Mouse (Mus musculus) neural tube, embryonic 12.5 days (tissue): Measurements from ENCODE around the gene Olfr806. TPM values are rescaled to one million over a fixed set of nuclear protein-coding genes. Genes with fewer than 3 reads are reported as not detected.

Experiments
- ATAC-seq: fragments of 200-750 bp; cut with Nextera tagmentation; 2 replicates; pipeline ENCODE4 v1.8.0; 2017; ENCODE audit warnings: low read depth, mild to moderate bottlenecking, moderate TSS enrichment, moderate library complexity; ENCODE audit not compliant: low FRiP score
- H3K27ac ChIP-seq: fragments of 300-500 bp; sonication (generic); 2 replicates; pipeline ENCODE4 v1.5.1; 2016
- H3K27me3 ChIP-seq: fragments of 300-500 bp; sonication (generic); replicated peaks from 2 replicates; pipeline ENCODE4 v1.6.1; 2016; ENCODE audit warnings: mild to moderate bottlenecking
- H3K36me3 ChIP-seq: fragments of 300-500 bp; sonication (generic); 2 replicates; pipeline ENCODE4 v1.6.1; 2016; ENCODE audit warnings: mild to moderate bottlenecking
- H3K4me1 ChIP-seq: fragments of 300-500 bp; sonication (generic); 2 replicates; pipeline ENCODE4 v1.6.1; 2016
- H3K4me2 ChIP-seq: fragments of 300-500 bp; sonication (generic); replicated peaks from 2 replicates; pipeline ENCODE4 v1.6.1; 2016; ENCODE audit warnings: mild to moderate bottlenecking
- H3K4me3 ChIP-seq: fragments of 300-500 bp; sonication (generic); 2 replicates; pipeline ENCODE4 v1.5.1; 2016
- H3K9ac ChIP-seq: fragments of 300-500 bp; sonication (generic); 2 replicates; pipeline ENCODE4 v1.6.1; 2016; ENCODE audit warnings: mild to moderate bottlenecking
- H3K9me3 ChIP-seq: fragments of 300-500 bp; sonication (generic); 2 replicates; pipeline ENCODE4 v1.6.1; 2016; ENCODE audit warnings: mild to moderate bottlenecking
- WGBS: fragments of 180-500 bp; shearing (Covaris S2); methylation state at CpG from one replicate; pipeline ENCODE4 v1.1.7; 2016; 5-methylcytosine and 5-hydroxymethylcytosine counted together
- microRNA-seq: library from miRNA; unstranded; fragments of <30 nt; microRNA quantifications from one replicate; pipeline ENCODE4, GENCODE M21; 2017
- polyA plus RNA-seq: library from polyadenylated mRNA; unstranded; fragments of >200 nt; fragmentation: Nextera tagmentation; extraction: Ambion mirVana; gene quantifications from 2 replicates; pipeline ENCODE4 v1.2.1, GENCODE M21; 2016

Olfr806 gene
- not detected in 2 replicates for polyA plus RNA-seq

GRCm38 (mm10) chr10:129741821-129742220 lies at the start of gene Olfr806:
Olfr806 (minus strand) TSS chr10:129741921.
- Histone ChIP-seq H3K9me3 (no peaks in the 10 kb centered on the region), H3K4me1 (no peaks in the 10 kb centered on the region), H3K4me3 (no peak within 1 kb of the TSS), H3K36me3 (no peaks in the 10 kb centered on the region), H3K27me3 (no peaks in the 10 kb centered on the region), H3K9ac (no peak within 1 kb of the TSS), H3K27ac (no peak within 1 kb of the TSS), H3K4me2 (no peak within 1 kb of the TSS)
- no peak for ATAC-seq

- Histone ChIP-seq H3K9ac (no peak overlapping the region), H3K4me3 (no peak overlapping the region), H3K4me2 (no peak overlapping the region), H3K27me3 (no peaks in the 10 kb centered on the region), H3K9me3 (no peaks in the 10 kb centered on the region), H3K36me3 (no peaks in the 10 kb centered on the region), H3K27ac (no peak overlapping the region), H3K4me1 (no peaks in the 10 kb centered on the region)
- no peak for ATAC-seq
These were observed 36.4 kb upstream of the Olfr806 start for GRCm38 (mm10) chr10:129778123-129778522.

- Histone ChIP-seq H3K4me1 (no peaks in the 10 kb centered on the region), H3K27me3 (no peaks in the 10 kb centered on the region), H3K36me3 (no peaks in the 10 kb centered on the region), H3K4me3 (no peak within 1 kb of the TSS), H3K9me3 (no peaks in the 10 kb centered on the region), H3K27ac (no peak within 1 kb of the TSS), H3K9ac (no peak within 1 kb of the TSS), H3K4me2 (no peak within 1 kb of the TSS)
- ATAC-seq = no peak
These were observed 32.6 kb upstream of the Olfr806 start, which contains the start of gene Olfr809 for GRCm38 (mm10) chr10:129774338-129774737. Olfr809 (plus strand) TSS chr10:129774638.

- Histone ChIP-seq H3K9ac (no peak within 1 kb of the TSS), H3K36me3 (no peaks in the 10 kb centered on the region), H3K4me1 (no peaks in the 10 kb centered on the region), H3K27ac (no peak within 1 kb of the TSS), H3K4me2 (no peak within 1 kb of the TSS), H3K9me3 (no peaks in the 10 kb centered on the region), H3K4me3 (no peak within 1 kb of the TSS), H3K27me3 (no peaks in the 10 kb centered on the region)
- 90% methylated on average over 1 of the region's 1 CpGs for WGBS
- ATAC-seq = no peak
These were observed 23.5 kb upstream of the Olfr806 start, which contains the start of gene Olfr808 for GRCm38 (mm10) chr10:129765182-129765581. Olfr808 (plus strand) TSS chr10:129765482.

GRCm38 (mm10) chr10:129757693-129758092 lies 16.0 kb upstream of the Olfr806 start, which contains the start of gene Olfr807:
Olfr807 (minus strand) TSS chr10:129757793.
- Histone ChIP-seq H3K36me3 (no peaks in the 10 kb centered on the region), H3K9me3 (no peaks in the 10 kb centered on the region), H3K4me1 (no peaks in the 10 kb centered on the region), H3K4me2 (no peak within 1 kb of the TSS), H3K27ac (no peak within 1 kb of the TSS), H3K4me3 (no peak within 1 kb of the TSS), H3K27me3 (no peaks in the 10 kb centered on the region), H3K9ac (no peak within 1 kb of the TSS)
- ATAC-seq = no peak
- 86% methylated on average over 1 of the region's 1 CpGs for WGBS

- no peaks in the 10 kb centered on the region for H3K27me3 ChIP-seq
- ATAC-seq = no peak
- H3K9ac ChIP-seq = no peak within 1 kb of the TSS
- H3K4me2 ChIP-seq = no peak within 1 kb of the TSS
- no peak within 1 kb of the TSS for H3K27ac ChIP-seq
- WGBS = 92% methylated on average over 2 of the region's 2 CpGs
- H3K4me3 ChIP-seq = no peak within 1 kb of the TSS
- H3K9me3 ChIP-seq = no peaks in the 10 kb centered on the region
- H3K36me3 ChIP-seq = no peaks in the 10 kb centered on the region
- no peaks in the 10 kb centered on the region for H3K4me1 ChIP-seq
These were observed 12.4 kb downstream of the Olfr806 start, which contains the start of gene Olfr805 for GRCm38 (mm10) chr10:129729275-129729674. Olfr805 (minus strand) TSS chr10:129729375.

GRCm38 (mm10) chr10:129702910-129703309 lies 38.8 kb downstream of the Olfr806 start, which contains the start of gene Olfr804:
Olfr804 (plus strand) TSS chr10:129703210.
- Histone ChIP-seq H3K9ac (no peak within 1 kb of the TSS), H3K27me3 (no peaks in the 10 kb centered on the region), H3K27ac (no peak within 1 kb of the TSS), H3K4me2 (no peak within 1 kb of the TSS), H3K9me3 (no peaks in the 10 kb centered on the region), H3K36me3 (no peaks in the 10 kb centered on the region), H3K4me3 (no peak within 1 kb of the TSS), H3K4me1 (no peaks in the 10 kb centered on the region)
- no peak for ATAC-seq

GRCm38 (mm10) chr10:129694186-129694585 lies 47.5 kb downstream of the Olfr806 start, which contains the start of gene Olfr803:
Olfr803 (minus strand) TSS chr10:129694286.
- H3K27ac ChIP-seq = no peak within 1 kb of the TSS
- no peak within 1 kb of the TSS for H3K9ac ChIP-seq
- WGBS = 86% methylated on average over 2 of the region's 2 CpGs
- H3K27me3 ChIP-seq = no peaks in the 10 kb centered on the region
- no peaks in the 10 kb centered on the region for H3K36me3 ChIP-seq
- no peaks in the 10 kb centered on the region for H3K9me3 ChIP-seq
- no peak within 1 kb of the TSS for H3K4me3 ChIP-seq
- no peaks in the 10 kb centered on the region for H3K4me1 ChIP-seq
- H3K4me2 ChIP-seq = no peak within 1 kb of the TSS
- ATAC-seq = no peak

GRCm38 (mm10) chr10:129688069-129688468 lies 53.7 kb downstream of the Olfr806 start, which contains the start of gene Olfr802:
Olfr802 (minus strand) TSS chr10:129688169.
- H3K27me3 ChIP-seq = no peaks in the 10 kb centered on the region
- no peaks in the 10 kb centered on the region for H3K4me1 ChIP-seq
- H3K9me3 ChIP-seq = no peaks in the 10 kb centered on the region
- no peak within 1 kb of the TSS for H3K9ac ChIP-seq
- ATAC-seq = no peak
- H3K36me3 ChIP-seq = no peaks in the 10 kb centered on the region
- 60% methylated on average over 1 of the region's 1 CpGs for WGBS
- H3K27ac ChIP-seq = no peak within 1 kb of the TSS
- no peak within 1 kb of the TSS for H3K4me3 ChIP-seq
- H3K4me2 ChIP-seq = no peak within 1 kb of the TSS

Small RNAs within 50 kb of the gene (microRNA-seq; reads per million reads assigned to microRNA genes)
- not detected for gene Gm24485

Other genes with a start within 250 kb of the Olfr806 start
- gene Olfr790, start 243.4 kb downstream of the Olfr806 start, polyA plus RNA-seq = not detected in 2 replicates
- not detected in 2 replicates for gene Olfr791, start 220.1 kb downstream of the Olfr806 start, polyA plus RNA-seq
- gene Olfr792, start 202.8 kb downstream of the Olfr806 start, polyA plus RNA-seq = not detected in 2 replicates
- gene Olfr794, start 174.3 kb downstream of the Olfr806 start, polyA plus RNA-seq = not detected in 2 replicates
- gene Olfr796, start 129.4 kb downstream of the Olfr806 start, polyA plus RNA-seq = not detected in 2 replicates
- gene Olfr798, start 114.0 kb downstream of the Olfr806 start, polyA plus RNA-seq = not detected in 2 replicates
- gene Olfr799, start 104.4 kb downstream of the Olfr806 start, polyA plus RNA-seq = not detected in 2 replicates
- not detected in 2 replicates for gene Olfr800, start 84.2 kb downstream of the Olfr806 start, polyA plus RNA-seq
- not detected in 2 replicates for gene Olfr801, start 68.1 kb downstream of the Olfr806 start, polyA plus RNA-seq
- not detected in 2 replicates for gene Olfr802, start 53.8 kb downstream of the Olfr806 start, polyA plus RNA-seq
- gene Olfr803, start 47.6 kb downstream of the Olfr806 start, polyA plus RNA-seq = not detected in 2 replicates
- not detected in 2 replicates for gene Olfr804, start 38.7 kb downstream of the Olfr806 start, polyA plus RNA-seq
- gene Olfr805, start 12.5 kb downstream of the Olfr806 start, polyA plus RNA-seq = not detected in 2 replicates
- gene Olfr807, start 15.9 kb upstream of the Olfr806 start, polyA plus RNA-seq = not detected in 2 replicates
- not detected in 2 replicates for gene Olfr808, start 23.6 kb upstream of the Olfr806 start, polyA plus RNA-seq
- not detected in 2 replicates for gene Olfr809, start 32.7 kb upstream of the Olfr806 start, polyA plus RNA-seq
- gene Olfr810, start 53.0 kb upstream of the Olfr806 start, polyA plus RNA-seq = not detected in 2 replicates
- not detected in 2 replicates for gene Olfr811, start 62.5 kb upstream of the Olfr806 start, polyA plus RNA-seq
- gene Olfr812, start 104.2 kb upstream of the Olfr806 start, polyA plus RNA-seq = not detected in 2 replicates
- gene Olfr813, start 113.4 kb upstream of the Olfr806 start, polyA plus RNA-seq = not detected in 2 replicates
- not detected in 2 replicates for gene Olfr814, start 137.9 kb upstream of the Olfr806 start, polyA plus RNA-seq
- not detected in 2 replicates for gene Olfr815, start 163.9 kb upstream of the Olfr806 start, polyA plus RNA-seq
- gene Olfr816, start 173.7 kb upstream of the Olfr806 start, polyA plus RNA-seq = not detected in 2 replicates
- not detected in 2 replicates for gene Olfr818, start 207.2 kb upstream of the Olfr806 start, polyA plus RNA-seq
- gene Olfr819, start 225.3 kb upstream of the Olfr806 start, polyA plus RNA-seq = not detected in 2 replicates
- gene Olfr247, start 234.2 kb upstream of the Olfr806 start, polyA plus RNA-seq = not detected in 2 replicates
- gene Gm10310, start 243.1 kb upstream of the Olfr806 start, polyA plus RNA-seq = not detected in 2 replicates